Mouse (Mus musculus) liver, embryonic 13.5 days (tissue): ENCODE results near the gene Ncam1. TPM values are rescaled to one million over a fixed set of nuclear protein-coding genes. Genes with fewer than 3 reads are reported as not detected.

ENCODE experiments used
- ATAC-seq: fragments of 200-750 bp; cut with Nextera tagmentation; 2 replicates; pipeline ENCODE4 v1.8.0; 2017; ENCODE audit warnings: low read depth, mild to moderate bottlenecking, moderate number of reproducible peaks, moderate library complexity
- DNase-seq: peaks from one replicate; pipeline ENCODE4 v3.0.0; 2022
- H3K27ac ChIP-seq: fragments of 300-500 bp; sonication (generic); 2 replicates; pipeline ENCODE4 v1.5.1; 2015; ENCODE audit warnings: moderate library complexity, mild to moderate bottlenecking, inconsistent platforms
- H3K27me3 ChIP-seq: fragments of 300-500 bp; sonication (generic); 2 replicates; pipeline ENCODE4 v1.6.1; 2015; ENCODE audit warnings: mild to moderate bottlenecking, inconsistent platforms
- H3K36me3 ChIP-seq: fragments of 300-500 bp; sonication (generic); 2 replicates; pipeline ENCODE4 v1.6.1; 2015; ENCODE audit warnings: mild to moderate bottlenecking, inconsistent platforms
- H3K4me1 ChIP-seq: fragments of 300-500 bp; sonication (generic); replicated peaks from 2 replicates; pipeline ENCODE4 v1.6.1; 2015; ENCODE audit warnings: inconsistent platforms
- H3K4me2 ChIP-seq: fragments of 300-500 bp; sonication (generic); 2 replicates; pipeline ENCODE4 v1.6.1; 2015; ENCODE audit warnings: inconsistent platforms, mild to moderate bottlenecking, moderate library complexity
- H3K4me3 ChIP-seq: fragments of 300-500 bp; sonication (generic); replicated peaks from 2 replicates; pipeline ENCODE4 v1.5.1; 2015; ENCODE audit warnings: mild to moderate bottlenecking, inconsistent platforms
- H3K9ac ChIP-seq: fragments of 300-500 bp; sonication (generic); 2 replicates; pipeline ENCODE4 v1.6.1; 2015; ENCODE audit warnings: mild to moderate bottlenecking, inconsistent platforms
- H3K9me3 ChIP-seq: fragments of 300-500 bp; sonication (generic); replicated peaks from 2 replicates; pipeline ENCODE4 v1.6.1; 2016; ENCODE audit warnings: inconsistent platforms
- WGBS: fragments of 180-500 bp; shearing (Covaris S2); methylation state at CpG from one replicate; pipeline ENCODE4 v1.1.7; 2015; ENCODE audit not compliant: insufficient replicate concordance; 5-methylcytosine and 5-hydroxymethylcytosine counted together
- polyA plus RNA-seq: library from polyadenylated mRNA; unstranded; fragments of >200 nt; fragmentation: Nextera tagmentation; extraction: Ambion mirVana; gene quantifications from 2 replicates; pipeline ENCODE4 v1.2.1, GENCODE M21; 2015

The Ncam1 gene
- polyA plus RNA-seq, 1 experiment from 2014 or later = 3.8 TPM

DNA sequence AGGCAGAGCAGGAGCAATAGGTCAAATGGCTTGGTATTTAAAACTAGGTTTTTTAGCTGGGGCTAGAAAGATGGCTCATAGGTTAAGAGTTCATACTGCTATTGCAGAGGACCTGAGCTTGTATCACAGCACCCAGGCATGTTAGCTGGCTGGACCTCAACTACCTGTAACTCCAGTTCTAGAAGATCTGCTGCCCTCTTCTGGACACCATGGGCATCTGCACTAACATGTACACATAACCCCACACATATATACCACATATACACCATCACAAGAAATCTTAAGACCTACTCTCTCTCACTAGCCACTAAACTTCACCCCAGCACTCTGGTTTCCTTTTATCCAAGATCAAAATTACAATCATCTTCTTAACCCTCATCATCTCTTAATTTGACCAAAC is 131.7 kb downstream of the Ncam1 start:
- ATAC-seq (no peak), DNase-seq (no peak)
- H3K4me1 ChIP-seq = no peaks in the 10 kb centered on the region
- H3K9me3 ChIP-seq = no peaks in the 10 kb centered on the region; the same call in 1 of the 2 replicates
- H3K4me2 ChIP-seq = no peak overlapping the region
- no peak overlapping the region for H3K27ac ChIP-seq
- no peak overlapping the region for H3K4me3 ChIP-seq
- no peaks in the 10 kb centered on the region for H3K36me3 ChIP-seq
- H3K9ac ChIP-seq = no peak overlapping the region
- no peaks in the 10 kb centered on the region for H3K27me3 ChIP-seq

DNA sequence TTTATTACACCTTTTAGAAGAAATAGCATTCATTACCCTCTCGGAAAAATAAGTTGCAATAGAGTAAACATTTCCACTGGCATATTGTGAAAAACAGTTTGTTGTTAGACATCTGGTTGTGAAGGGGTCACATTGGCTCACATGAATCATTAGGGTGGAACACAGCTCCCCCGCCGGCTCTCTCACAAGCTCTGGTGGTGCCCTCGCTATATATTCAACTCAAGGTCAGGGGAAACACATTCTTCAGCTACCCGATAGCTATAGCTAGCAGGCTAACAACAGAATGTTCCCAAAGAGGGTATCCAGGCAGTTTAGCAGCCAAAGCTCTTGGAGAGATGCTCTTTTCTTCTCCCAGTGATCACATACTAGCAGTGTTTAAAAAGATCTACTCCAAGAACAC is 133.4 kb downstream of the Ncam1 start:
- Histone ChIP-seq H3K27ac (no peak overlapping the region), H3K9ac (no peak overlapping the region), H3K4me3 (no peak overlapping the region), H3K4me1 (no peaks in the 10 kb centered on the region), H3K36me3 (no peaks in the 10 kb centered on the region), H3K27me3 (no peaks in the 10 kb centered on the region), H3K4me2 (no peak overlapping the region), H3K9me3 (no peaks in the 10 kb centered on the region; the same call in 1 of the 2 replicates)
- ATAC-seq (no peak), DNase-seq (no peak)
- WGBS = 61% methylated on average over 5 of the region's 5 CpGs

DNA sequence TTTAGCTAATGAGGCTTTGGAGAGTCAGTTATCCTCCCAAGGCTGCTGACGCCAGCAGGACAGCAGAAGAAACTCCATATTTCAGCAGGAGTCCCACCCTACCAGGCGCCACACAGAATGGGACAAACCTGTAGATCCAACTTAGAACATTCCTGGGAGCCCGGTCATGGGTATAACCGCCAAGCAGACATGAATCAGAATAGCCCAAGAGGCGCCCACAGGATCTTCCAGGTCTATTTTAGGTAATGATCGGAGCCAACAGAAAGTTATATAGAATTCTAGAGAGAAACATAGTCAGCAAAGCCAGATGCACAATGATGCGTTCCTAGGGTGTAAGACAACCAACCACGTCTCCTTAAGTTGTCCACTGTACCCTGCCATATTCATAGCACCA is 134.8 kb downstream of the Ncam1 start:
- ATAC-seq = no peak
- H3K4me2 ChIP-seq = no peak overlapping the region
- H3K4me3 ChIP-seq = no peak overlapping the region
- H3K9me3 ChIP-seq = no peaks in the 10 kb centered on the region; the same call in 1 of the 2 replicates
- WGBS = 63% methylated on average over 8 of the region's 8 CpGs
- no peak overlapping the region for H3K27ac ChIP-seq
- H3K36me3 ChIP-seq = no peaks in the 10 kb centered on the region
- no peak for DNase-seq
- no peaks in the 10 kb centered on the region for H3K27me3 ChIP-seq
- H3K4me1 ChIP-seq = no peaks in the 10 kb centered on the region
- H3K9ac ChIP-seq = no peak overlapping the region

- Histone ChIP-seq H3K27me3 (no peaks in the 10 kb centered on the region), H3K36me3 (no peaks in the 10 kb centered on the region), H3K4me3 (no peak overlapping the region), H3K4me1 (no peaks in the 10 kb centered on the region), H3K27ac (no peak overlapping the region), H3K9ac (no peak overlapping the region), H3K9me3 (no peaks in the 10 kb centered on the region), H3K4me2 (no peak overlapping the region)
- ATAC-seq (no peak), DNase-seq (no peak)
- 64% methylated on average over 8 of the region's 8 CpGs for WGBS
Observed at GRCm38 (mm10) chr9:49662958-49663926, 135.5 kb downstream of the Ncam1 start.

GRCm38 (mm10) chr9:49661480-49661879 is 137.2 kb downstream of the Ncam1 start:
- Histone ChIP-seq H3K9me3 (no peaks in the 10 kb centered on the region), H3K27ac (no peak overlapping the region), H3K27me3 (no peaks in the 10 kb centered on the region), H3K4me2 (no peak overlapping the region), H3K9ac (no peak overlapping the region), H3K4me3 (no peak overlapping the region), H3K36me3 (no peaks in the 10 kb centered on the region), H3K4me1 (no peaks in the 10 kb centered on the region)
- WGBS = 90% methylated on average over 2 of the region's 2 CpGs
- ATAC-seq (no peak), DNase-seq (no peak)

- ATAC-seq (no peak), DNase-seq (no peak)
- H3K4me1 ChIP-seq = no peaks in the 10 kb centered on the region
- H3K9ac ChIP-seq = no peak overlapping the region
- no peaks in the 10 kb centered on the region for H3K27me3 ChIP-seq
- no peaks in the 10 kb centered on the region for H3K9me3 ChIP-seq
- no peak overlapping the region for H3K4me2 ChIP-seq
- no peaks in the 10 kb centered on the region for H3K36me3 ChIP-seq
- no peak overlapping the region for H3K4me3 ChIP-seq
- WGBS = 71% methylated on average over 4 of the region's 4 CpGs
- no peak overlapping the region for H3K27ac ChIP-seq
Observed at GRCm38 (mm10) chr9:49658381-49658856, 140.3 kb downstream of the Ncam1 start.

DNA sequence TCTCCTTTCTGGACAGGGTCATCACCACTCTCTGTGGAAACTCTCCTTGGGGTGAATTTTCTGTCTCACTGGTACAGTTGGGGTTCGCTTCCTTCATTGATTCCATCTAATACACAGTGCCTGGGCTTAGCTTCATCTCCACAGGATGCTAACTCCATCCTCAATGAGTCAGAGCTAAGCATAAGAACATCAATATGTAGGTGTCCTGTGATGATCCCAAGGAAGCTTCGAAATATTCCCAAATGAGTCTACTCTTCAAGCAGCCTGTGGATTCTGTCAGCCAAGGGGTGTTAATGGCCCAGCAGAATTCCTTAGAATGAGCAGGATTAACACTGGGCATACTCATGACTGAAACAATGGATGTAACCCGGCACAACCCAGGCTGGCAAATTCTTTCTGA is 144.3 kb downstream of the Ncam1 start:
- 57% methylated on average over 3 of the region's 3 CpGs for WGBS
- no peaks in the 10 kb centered on the region for H3K27me3 ChIP-seq
- H3K9me3 ChIP-seq = no peaks in the 10 kb centered on the region
- H3K27ac ChIP-seq = no peak overlapping the region
- H3K4me1 ChIP-seq = no peaks in the 10 kb centered on the region
- DNase-seq = no peak
- no peaks in the 10 kb centered on the region for H3K36me3 ChIP-seq
- H3K9ac ChIP-seq = no peak overlapping the region
- ATAC-seq = no peak
- no peak overlapping the region for H3K4me3 ChIP-seq
- H3K4me2 ChIP-seq = no peak overlapping the region

- Histone ChIP-seq H3K4me3 (no peak overlapping the region), H3K9ac (no peak overlapping the region), H3K27ac (no peak overlapping the region), H3K4me2 (no peak overlapping the region), H3K9me3 (no peaks in the 10 kb centered on the region), H3K36me3 (no peaks in the 10 kb centered on the region), H3K4me1 (no peaks in the 10 kb centered on the region), H3K27me3 (no peaks in the 10 kb centered on the region)
- WGBS = 56% methylated on average over 9 of the region's 9 CpGs
- ATAC-seq (no peak), DNase-seq (no peak)
Observed at GRCm38 (mm10) chr9:49653478-49654245, 145.1 kb downstream of the Ncam1 start.

GRCm38 (mm10) chr9:49644296-49644695 is 154.4 kb downstream of the Ncam1 start:
- Histone ChIP-seq H3K27me3 (no peaks in the 10 kb centered on the region), H3K9ac (no peak overlapping the region), H3K4me2 (no peak overlapping the region), H3K4me1 (no peaks in the 10 kb centered on the region), H3K27ac (no peak overlapping the region), H3K36me3 (no peaks in the 10 kb centered on the region), H3K4me3 (no peak overlapping the region), H3K9me3 (no peaks in the 10 kb centered on the region)
- DNase-seq (no peak), ATAC-seq (no peak)
- 63% methylated on average over 2 of the region's 2 CpGs for WGBS

GRCm38 (mm10) chr9:49640764-49641163 is 158.0 kb downstream of the Ncam1 start:
- Histone ChIP-seq H3K9me3 (no peaks in the 10 kb centered on the region), H3K9ac (no peak overlapping the region), H3K36me3 (no peaks in the 10 kb centered on the region), H3K4me2 (no peak overlapping the region), H3K4me3 (no peak overlapping the region), H3K4me1 (no peaks in the 10 kb centered on the region), H3K27me3 (no peaks in the 10 kb centered on the region), H3K27ac (no peak overlapping the region)
- 63% methylated on average over 3 of the region's 3 CpGs for WGBS
- no peak for ATAC-seq
- no peak for DNase-seq

GRCm38 (mm10) chr9:49640142-49640541 is 158.6 kb downstream of the Ncam1 start:
- Histone ChIP-seq H3K9ac (no peak overlapping the region), H3K36me3 (no peaks in the 10 kb centered on the region), H3K4me1 (no peaks in the 10 kb centered on the region), H3K27me3 (no peaks in the 10 kb centered on the region), H3K4me3 (no peak overlapping the region), H3K27ac (no peak overlapping the region), H3K4me2 (no peak overlapping the region), H3K9me3 (no peaks in the 10 kb centered on the region)
- DNase-seq (no peak), ATAC-seq (no peak)
- 62% methylated on average over 8 of the region's 8 CpGs for WGBS
